Mouse (Mus musculus) thymus, postnatal 0 days (tissue): ENCODE measurements around the gene Tubgcp5. TPM values are rescaled to one million over a fixed set of nuclear protein-coding genes. Genes with fewer than 3 reads are reported as not detected.
A peak's percentile ranks its signal among the peaks of the same experiment; 100 is the strongest.
"Not testable (repeated sequence)": the region's sequence is repeated elsewhere in the genome, so short reads cannot be mapped to it uniquely, and the experiment has no call there.

ENCODE experiments used
- DNase-seq: peaks from one replicate; pipeline ENCODE4 v3.0.0-alpha.2; 2015; ENCODE audit warnings: low spot score
- polyA plus RNA-seq: library from polyadenylated mRNA; unstranded; fragments of >200 nt; fragmentation: Nextera tagmentation; extraction: Ambion mirVana; gene quantifications from 2 replicates; pipeline ENCODE4 v1.2.1, GENCODE M21; 2015

Gene Tubgcp5
- 22.0 and 25.7 TPM in 2 replicates for polyA plus RNA-seq

- DNase-seq = peak; percentile 95
Measured at GRCm38 (mm10) chr7:55793952-55794603, at the start of gene Tubgcp5. Gene Tubgcp5 (plus strand): TSS chr7:55794154.

- DNase-seq = no peak
Measured at GRCm38 (mm10) chr7:55744566-55745220, 49.3 kb upstream of the Tubgcp5 start.

GRCm38 (mm10) chr7:55750841-55751240, 43.1 kb upstream of the Tubgcp5 start:
- DNase-seq = no peak

GRCm38 (mm10) chr7:55759346-55759745, 34.6 kb upstream of the Tubgcp5 start:
- no peak for DNase-seq

- DNase-seq = no peak
Measured at GRCm38 (mm10) chr7:55767926-55768325, 26.0 kb upstream of the Tubgcp5 start, which contains the start of gene Siglech. Gene Siglech (plus strand): TSS chr7:55768178.

- DNase-seq = no peak
Measured at GRCm38 (mm10) chr7:55780011-55780410, 13.9 kb upstream of the Tubgcp5 start.

- no peak for DNase-seq
Measured at GRCm38 (mm10) chr7:55782493-55782892, 11.5 kb upstream of the Tubgcp5 start.

GRCm38 (mm10) chr7:55784580-55784979, 9.4 kb upstream of the Tubgcp5 start:
- no peak for DNase-seq

GRCm38 (mm10) chr7:55790586-55790985, 3.4 kb upstream of the Tubgcp5 start:
- not testable (repeated sequence) for DNase-seq

GRCm38 (mm10) chr7:55792280-55792679, 1.7 kb upstream of the Tubgcp5 start:
- no peak for DNase-seq

GRCm38 (mm10) chr7:55793236-55793951, 560 bp upstream of the Tubgcp5 start:
- no peak for DNase-seq

GRCm38 (mm10) chr7:55799981-55800380, 6.0 kb downstream of the Tubgcp5 start:
- DNase-seq = no peak

- DNase-seq = no peak
Measured at GRCm38 (mm10) chr7:55809967-55810366, 16.0 kb downstream of the Tubgcp5 start.

- DNase-seq = no peak
Measured at GRCm38 (mm10) chr7:55824468-55824867, 30.5 kb downstream of the Tubgcp5 start.

GRCm38 (mm10) chr7:55827551-55827950, 33.6 kb downstream of the Tubgcp5 start:
- no peak for DNase-seq

GRCm38 (mm10) chr7:55836877-55837276, 42.9 kb downstream of the Tubgcp5 start:
- DNase-seq = no peak

- no peak for DNase-seq
Measured at GRCm38 (mm10) chr7:55841445-55841844, 47.5 kb downstream of the Tubgcp5 start, which contains the start of gene Cyfip1. Gene Cyfip1 (plus strand): TSS chr7:55841745.

- peak; percentile 4 for DNase-seq
Measured at GRCm38 (mm10) chr7:55841977-55842503, 48.1 kb downstream of the Tubgcp5 start.

- no peak for DNase-seq
Measured at GRCm38 (mm10) chr7:55842504-55843152, 48.7 kb downstream of the Tubgcp5 start.

- no peak for DNase-seq
Measured at GRCm38 (mm10) chr7:55846606-55847312, 52.8 kb downstream of the Tubgcp5 start.
